Mouse (Mus musculus): ENCODE measurements around the gene Prelid3b. TPM values are rescaled to one million over a fixed set of nuclear protein-coding genes. Genes with fewer than 3 reads are reported as not detected.

The Prelid3b gene
- total RNA-seq, 2 experiments from 2014 or later: 119 to 168 TPM

GRCm38 (mm10) chr2:174470333-174470732 lies 2.5 kb downstream of the Prelid3b start:
- peak; percentile 62 for ATAC-seq (replicated peaks; ENCODE audit: low FRiP score, low TSS enrichment, poor library complexity, severe bottlenecking)

DNA sequence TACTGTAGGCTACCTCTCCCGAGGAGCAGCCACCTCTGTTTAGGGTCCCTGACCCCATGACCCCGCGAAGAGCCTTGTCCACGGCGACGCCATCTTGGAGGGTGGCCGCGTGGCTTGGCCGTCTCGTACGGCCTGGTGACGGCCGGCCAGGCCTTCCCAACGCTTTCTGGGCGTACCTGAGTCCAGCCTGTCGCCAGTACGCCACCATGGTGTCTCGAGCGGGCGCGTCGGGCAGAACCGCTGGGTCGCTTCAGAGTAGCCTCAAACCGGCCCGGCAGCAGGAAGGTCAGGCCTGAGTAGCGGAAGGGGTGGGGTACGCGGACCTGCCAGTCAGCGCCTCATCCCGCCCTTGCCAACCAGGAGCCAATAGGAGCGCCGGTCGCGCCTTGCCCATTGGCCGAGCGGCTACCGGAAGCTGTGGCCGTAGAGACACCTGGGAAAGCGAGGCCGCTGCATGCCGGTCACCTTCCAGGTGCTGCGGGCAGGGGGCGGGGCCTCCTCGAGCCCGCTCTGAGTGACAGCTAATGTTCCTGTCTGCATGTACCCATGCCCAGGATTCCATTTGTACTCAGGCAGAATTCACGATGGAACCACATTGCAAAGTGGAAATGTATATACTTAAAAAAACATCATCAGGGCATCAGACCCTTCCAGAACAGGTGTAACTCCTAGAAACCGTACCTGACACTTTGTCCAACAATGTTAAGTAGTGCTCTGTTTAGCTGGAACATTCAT lies 8.9 kb downstream of the Prelid3b start, which contains the start of gene Atp5e:
Atp5e (minus strand) TSS at position 317 of the 735 bp plus-strand sequence.
- ATAC-seq (replicated peaks; ENCODE audit: low FRiP score, low TSS enrichment, poor library complexity, severe bottlenecking): peak; percentile 96

DNA sequence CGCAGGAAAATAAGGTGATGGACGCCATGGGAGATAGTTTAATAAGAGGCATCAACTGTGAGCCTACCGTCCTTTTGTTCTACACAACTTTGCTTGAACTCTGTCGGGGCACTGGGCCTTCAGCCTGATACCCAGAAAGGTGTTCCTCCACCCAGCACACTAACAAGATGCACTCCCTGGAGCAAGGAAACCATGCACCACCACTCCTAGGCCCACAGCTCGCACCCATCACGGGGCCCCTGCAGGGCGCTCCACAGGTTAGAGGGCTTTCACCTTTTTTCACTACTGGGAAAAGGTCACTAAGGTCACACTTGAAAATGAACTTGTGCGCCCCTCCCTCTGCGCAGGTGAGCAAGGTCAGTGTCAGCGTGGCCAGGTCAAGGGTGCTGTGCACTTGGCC lies 9.5 kb downstream of the Prelid3b start:
- 0 out of 2 replicates have a peak, but pooled peaks have one; percentile 14 for ATAC-seq (replicated peaks; ENCODE audit: low FRiP score, low TSS enrichment, poor library complexity, severe bottlenecking)

- ATAC-seq (replicated peaks; ENCODE audit: low FRiP score, low TSS enrichment, poor library complexity, severe bottlenecking): peak; percentile 64
Measured at GRCm38 (mm10) chr2:174459365-174459764, 13.5 kb downstream of the Prelid3b start.

GRCm38 (mm10) chr2:174453681-174454080 lies 19.2 kb downstream of the Prelid3b start:
- peak; percentile 97 for ATAC-seq (replicated peaks; ENCODE audit: low FRiP score, low TSS enrichment, poor library complexity, severe bottlenecking)

DNA sequence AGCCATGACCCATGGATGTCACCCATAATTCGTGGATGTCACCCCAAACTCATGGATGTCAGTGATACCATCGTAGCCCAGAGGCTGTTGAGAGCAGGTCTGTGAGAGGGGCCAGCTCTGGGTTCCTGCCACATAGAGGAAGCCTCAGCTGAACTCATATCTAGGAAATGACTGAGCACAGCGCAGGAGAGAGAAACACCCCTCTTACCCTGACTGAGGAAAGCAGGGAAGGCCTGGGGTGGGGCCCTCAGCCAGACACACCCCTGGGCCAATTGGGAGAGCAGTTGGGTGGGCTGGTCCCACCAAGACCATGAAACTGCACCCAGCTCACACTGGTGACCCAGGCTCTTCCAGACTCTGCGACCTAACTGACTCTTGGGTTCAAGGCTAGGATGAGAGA lies 22.5 kb downstream of the Prelid3b start, which contains the start of gene Tubb1:
Tubb1 (plus strand) TSS at position 343 of the 400 bp plus-strand sequence.
- ATAC-seq (replicated peaks; ENCODE audit: low FRiP score, low TSS enrichment, poor library complexity, severe bottlenecking): 0 out of 2 replicates have a peak, but pooled peaks have one; percentile 6

DNA sequence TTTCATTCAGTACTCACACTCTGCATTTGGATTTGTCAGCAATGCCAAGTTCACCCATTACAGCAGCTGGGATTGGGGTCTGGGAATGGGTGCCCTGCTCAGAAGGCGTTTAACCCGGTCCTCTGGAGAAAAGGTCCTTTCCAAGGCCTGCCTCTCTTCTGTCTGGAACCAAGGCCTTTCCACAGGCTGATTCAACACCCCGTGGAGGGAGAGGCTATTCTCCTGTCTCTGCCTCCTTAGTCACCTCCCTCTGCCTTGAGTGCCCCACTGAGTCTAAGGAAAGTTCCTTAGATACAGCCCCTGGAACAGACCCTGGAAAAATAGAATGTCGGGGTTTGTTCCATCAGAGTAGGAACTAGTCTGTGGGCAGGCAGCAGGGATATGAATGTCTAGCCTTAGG lies 24.5 kb downstream of the Prelid3b start:
- ATAC-seq (replicated peaks; ENCODE audit: low FRiP score, low TSS enrichment, poor library complexity, severe bottlenecking): no peak

GRCm38 (mm10) chr2:174446905-174447304 lies 26.0 kb downstream of the Prelid3b start:
- ATAC-seq (replicated peaks; ENCODE audit: low FRiP score, low TSS enrichment, poor library complexity, severe bottlenecking): no peak

DNA sequence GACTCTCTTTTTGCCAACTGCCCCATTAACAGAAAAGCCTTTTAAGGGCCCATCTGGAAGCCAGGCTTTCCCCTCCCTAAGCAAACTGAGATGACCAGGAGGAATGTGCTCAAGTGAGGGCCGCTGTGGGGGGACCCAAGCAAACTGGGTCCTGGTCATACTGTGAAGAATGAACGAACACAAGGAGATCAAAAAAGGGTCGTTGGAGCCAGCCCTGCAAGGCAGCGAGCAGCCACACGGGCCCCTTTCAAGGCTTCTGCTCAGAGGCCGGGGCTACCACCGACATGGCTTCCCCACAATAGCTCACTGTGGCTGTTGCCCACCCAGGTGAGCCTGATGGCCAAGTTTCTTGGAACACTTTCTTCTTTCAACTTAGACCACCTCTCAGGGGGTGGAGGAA lies 26.4 kb downstream of the Prelid3b start:
- no peak for ATAC-seq (replicated peaks; ENCODE audit: low FRiP score, low TSS enrichment, poor library complexity, severe bottlenecking)

DNA sequence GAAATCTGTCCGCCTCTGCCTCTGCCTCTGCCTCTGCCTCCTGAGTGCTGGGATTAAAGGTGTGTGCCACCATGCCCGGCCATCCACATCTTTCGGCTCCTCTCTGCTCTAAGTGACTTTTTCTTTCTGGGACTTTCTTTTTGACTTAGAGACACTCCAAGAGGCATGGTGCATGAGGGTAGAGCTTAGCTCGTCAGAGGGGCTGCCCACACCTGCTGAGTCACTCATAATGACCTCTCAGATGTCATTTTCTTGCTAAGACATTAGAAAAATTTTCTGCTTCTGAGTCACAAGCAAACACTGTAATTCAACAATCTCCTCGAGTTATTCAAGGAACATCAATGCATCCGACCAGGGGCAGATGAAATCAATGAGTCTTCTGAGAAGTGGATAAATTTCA lies 27.9 kb downstream of the Prelid3b start:
- no peak for ATAC-seq (replicated peaks; ENCODE audit: low FRiP score, low TSS enrichment, poor library complexity, severe bottlenecking)

DNA sequence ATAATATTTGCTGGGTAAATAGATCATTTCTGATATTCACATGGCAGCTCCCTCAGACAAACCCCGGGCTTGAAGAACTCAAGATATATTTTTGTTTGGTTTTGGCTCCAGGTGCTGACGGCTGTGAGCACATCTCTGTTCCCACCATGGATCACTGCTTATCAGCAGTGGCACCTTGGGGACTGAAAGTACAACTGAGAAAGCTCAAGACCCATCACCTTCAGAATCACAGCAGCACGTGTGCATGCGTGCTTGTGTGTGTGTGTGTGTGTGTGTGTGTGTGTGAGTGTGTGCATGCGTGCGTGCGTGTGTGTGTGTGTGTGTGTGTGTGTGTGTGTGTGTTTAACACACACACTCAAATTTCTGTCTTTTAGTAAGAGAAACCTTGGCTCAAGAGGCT lies 28.5 kb downstream of the Prelid3b start:
- ATAC-seq (replicated peaks; ENCODE audit: low FRiP score, low TSS enrichment, poor library complexity, severe bottlenecking): peak; percentile 42

GRCm38 (mm10) chr2:174443046-174443445 lies 29.8 kb downstream of the Prelid3b start:
- ATAC-seq (replicated peaks; ENCODE audit: low FRiP score, low TSS enrichment, poor library complexity, severe bottlenecking): no peak

- ATAC-seq (replicated peaks; ENCODE audit: low FRiP score, low TSS enrichment, poor library complexity, severe bottlenecking): no peak
Measured at GRCm38 (mm10) chr2:174442460-174442859, 30.4 kb downstream of the Prelid3b start.

- ATAC-seq (replicated peaks; ENCODE audit: low FRiP score, low TSS enrichment, poor library complexity, severe bottlenecking): no peak
Measured at GRCm38 (mm10) chr2:174441898-174442297, 31.0 kb downstream of the Prelid3b start.

GRCm38 (mm10) chr2:174439961-174440360 lies 32.9 kb downstream of the Prelid3b start:
- no peak for ATAC-seq (replicated peaks; ENCODE audit: low FRiP score, low TSS enrichment, poor library complexity, severe bottlenecking)

GRCm38 (mm10) chr2:174439450-174439838 lies 33.4 kb downstream of the Prelid3b start:
- no peak for ATAC-seq (replicated peaks; ENCODE audit: low FRiP score, low TSS enrichment, poor library complexity, severe bottlenecking)

GRCm38 (mm10) chr2:174438737-174439449 lies 34.0 kb downstream of the Prelid3b start, which contains the start of gene Ctsz:
Gene Ctsz, minus strand, starts transcription at chr2:174439039.
- ATAC-seq (replicated peaks; ENCODE audit: low FRiP score, low TSS enrichment, poor library complexity, severe bottlenecking): peak; percentile 77

DNA sequence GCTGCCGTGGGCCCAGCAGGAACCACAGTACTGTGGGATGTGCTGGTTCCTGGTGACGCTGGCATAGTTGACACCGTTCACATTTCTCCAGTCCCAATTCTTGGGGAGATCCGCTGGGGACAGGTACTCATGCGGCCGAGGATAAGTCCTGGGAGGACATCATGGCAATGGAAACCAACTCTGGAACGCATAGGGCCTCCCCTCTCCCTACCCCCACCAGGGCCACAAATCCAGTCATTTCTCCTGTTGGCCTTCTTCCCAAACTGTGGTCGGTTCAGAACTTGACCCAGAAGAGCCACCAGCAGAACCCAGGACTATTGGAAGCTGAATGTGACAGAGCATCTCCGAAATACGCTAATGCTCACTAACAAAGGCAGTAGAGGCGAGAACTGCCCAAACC lies 34.7 kb downstream of the Prelid3b start:
- no peak for ATAC-seq (replicated peaks; ENCODE audit: low FRiP score, low TSS enrichment, poor library complexity, severe bottlenecking)

GRCm38 (mm10) chr2:174437697-174437982 lies 35.2 kb downstream of the Prelid3b start:
- no peak for ATAC-seq (replicated peaks; ENCODE audit: low FRiP score, low TSS enrichment, poor library complexity, severe bottlenecking)

- ATAC-seq (replicated peaks; ENCODE audit: low FRiP score, low TSS enrichment, poor library complexity, severe bottlenecking): no peak
Measured at GRCm38 (mm10) chr2:174436916-174437696, 35.8 kb downstream of the Prelid3b start.

All from megakaryocyte-erythroid progenitor cell, adult 5-6 weeks (primary cell).